Mouse (Mus musculus) c-Kit-negative CD71-positive TER-119-positive erythroid progenitor cells, embryonic 14.5 days (primary cell): ENCODE data around the gene Tmem150a.

Source experiments
- DNase-seq: peaks from one replicate; pipeline ENCODE4 v3.0.0-alpha.2; 2013; ENCODE audit warnings: low read depth, low spot score

Gene Tmem150a

GRCm38 (mm10) chr6:72355066-72355911 is at the start of gene Tmem150a:
Gene Tmem150a (plus strand): TSS chr6:72355447.
- no peak for DNase-seq

GRCm38 (mm10) chr6:72312198-72312597 is 43.0 kb upstream of the Tmem150a start:
- DNase-seq = no peak

GRCm38 (mm10) chr6:72313124-72313867 is 42.0 kb upstream of the Tmem150a start:
- DNase-seq = no peak

GRCm38 (mm10) chr6:72315384-72315783 is 39.9 kb upstream of the Tmem150a start:
- no peak for DNase-seq

GRCm38 (mm10) chr6:72316044-72316443 is 39.2 kb upstream of the Tmem150a start:
- DNase-seq = no peak

- no peak for DNase-seq
Measured at GRCm38 (mm10) chr6:72318440-72318839, 36.8 kb upstream of the Tmem150a start.

GRCm38 (mm10) chr6:72319019-72319418 is 36.2 kb upstream of the Tmem150a start:
- no peak for DNase-seq

GRCm38 (mm10) chr6:72322936-72323335 is 32.3 kb upstream of the Tmem150a start:
- DNase-seq = no peak

- DNase-seq = peak; percentile 36
Measured at GRCm38 (mm10) chr6:72323786-72324508, 31.3 kb upstream of the Tmem150a start.

- no peak for DNase-seq
Measured at GRCm38 (mm10) chr6:72326274-72326673, 29.0 kb upstream of the Tmem150a start.

GRCm38 (mm10) chr6:72329019-72329418 is 26.2 kb upstream of the Tmem150a start:
- DNase-seq = no peak

GRCm38 (mm10) chr6:72330133-72330532 is 25.1 kb upstream of the Tmem150a start:
- no peak for DNase-seq

- DNase-seq = no peak
Measured at GRCm38 (mm10) chr6:72333111-72333510, 22.1 kb upstream of the Tmem150a start.

- DNase-seq = no peak
Measured at GRCm38 (mm10) chr6:72340481-72340880, 14.8 kb upstream of the Tmem150a start.

GRCm38 (mm10) chr6:72344396-72345073 is 10.7 kb upstream of the Tmem150a start:
- no peak for DNase-seq

GRCm38 (mm10) chr6:72345074-72345567 is 10.1 kb upstream of the Tmem150a start, which contains the start of gene Usp39:
Gene Usp39 (minus strand): TSS chr6:72345184.
- peak; percentile 94 for DNase-seq

GRCm38 (mm10) chr6:72345633-72346032 is 9.6 kb upstream of the Tmem150a start:
- peak; percentile 13 for DNase-seq

- DNase-seq = peak; percentile 15
Measured at GRCm38 (mm10) chr6:72346261-72346660, 9.0 kb upstream of the Tmem150a start.

GRCm38 (mm10) chr6:72347166-72347941 is 7.9 kb upstream of the Tmem150a start, which contains the start of gene 0610030E20Rik:
Gene 0610030E20Rik (plus strand): TSS chr6:72347317.
- peak; percentile 60 for DNase-seq

GRCm38 (mm10) chr6:72348411-72348810 is 6.8 kb upstream of the Tmem150a start:
- DNase-seq = no peak
